Mouse (Mus musculus): ENCODE measurements around the gene Abca5.

- 0 out of 2 replicates have a peak, but pooled peaks have one; percentile 4 for TF ChIP-seq CTCF (IDR thresholded peaks at IDR 0.05; ENCODE audit: low read depth)
- no peak for TF ChIP-seq EP300 (optimal IDR thresholded peaks at IDR 0.05)
Observed at GRCm38 (mm10) chr11:110232975-110233374, 104.5 kb downstream of the Abca5 start.
